ENCODE assay signal across 16 mouse cellular contexts in the genomic region with DNA sequence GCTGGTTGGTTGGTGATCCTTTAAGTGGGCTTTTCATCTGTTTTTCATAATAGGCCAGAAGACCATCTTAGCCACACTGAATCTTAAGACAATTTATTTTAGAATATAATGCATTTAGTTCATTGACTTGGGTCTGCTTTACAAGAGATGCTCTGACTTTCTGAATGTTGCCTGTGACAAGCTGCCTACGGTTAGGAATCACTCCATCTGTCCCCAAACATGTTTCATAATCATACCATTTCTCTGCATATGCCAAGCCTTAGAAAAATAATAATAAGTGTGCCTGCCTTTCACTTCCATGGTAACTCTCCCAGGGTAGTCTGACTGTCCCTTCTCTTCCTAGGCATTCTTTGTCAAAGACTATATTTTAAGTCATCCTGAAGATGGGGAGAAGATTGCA.
"Had no signal": no experiment of that assay in that cellular context is flagged by ENCODE, and none has a peak within 500 bp of the region (broad histone marks: within the 10 kb centered on the region; RNA-seq: fewer than 3 reads in every experiment).

No protein-coding gene starts in this region.

- DNase-seq: retina, postnatal 1 day; right cerebral cortex, adult 18-20 months; right cerebral cortex, postnatal 14 days; right cerebral cortex, postnatal 25 days; right cerebral cortex, postnatal 4 days; spleen, adult 18-20 months; thymus, adult 18-20 months; thymus, adult 2 months; thymus, postnatal 14 days; thymus, postnatal 25 days; thymus, postnatal 36 days; thymus, postnatal 4 days had no signal

- H3K4me3 ChIP-seq: neural tube, embryonic 13.5 days; neural tube, embryonic 15.5 days; stomach, embryonic 15.5 days had no signal

- H3K27ac ChIP-seq: neural tube, embryonic 13.5 days; neural tube, embryonic 15.5 days; stomach, embryonic 15.5 days; stomach, postnatal 0 days had no signal
